15 mouse cellular contexts compared by ENCODE assay signal in genomic region chr8:127226996-127227395, GRCm38 (mm10).
DNase-seq lines count a peak whose midpoint lies in the region; ATAC-seq and TF ChIP-seq lines count a peak whose summit lies in the region.
"Had no signal": no experiment of that assay in that cellular context is flagged by ENCODE, and none has a peak within 500 bp of the region (broad histone marks: within the 10 kb centered on the region; RNA-seq: fewer than 3 reads in every experiment).

No protein-coding gene starts in this region.

- no peak overlapping the region for H3K9ac ChIP-seq in embryonic facial prominence, embryonic 14.5 days (ENCODE audit: low read depth, low read length)
- H3K9ac ChIP-seq in kidney, postnatal 0 days (ENCODE audit: low read depth, low read length), result no peak overlapping the region
- H3K9ac ChIP-seq in midbrain, embryonic 11.5 days (ENCODE audit: low read length), result no peak overlapping the region
- no peak overlapping the region for H3K9ac ChIP-seq in midbrain, embryonic 15.5 days
- H3K9ac ChIP-seq: liver, embryonic 15.5 days; neural tube, embryonic 13.5 days had no signal

- H3K27me3 ChIP-seq in embryonic facial prominence, embryonic 14.5 days (replicated peaks; ENCODE audit: control insufficient read depth, insufficient read depth, low read length), result no peaks in the 10 kb centered on the region
- H3K27me3 ChIP-seq in embryonic facial prominence, embryonic 10.5 days (replicated peaks; ENCODE audit: low read depth, poor library complexity, severe bottlenecking), result no peaks in the 10 kb centered on the region
- H3K27me3 ChIP-seq in kidney, postnatal 0 days (ENCODE audit: insufficient read depth, low read length), result no peaks in the 10 kb centered on the region
- H3K27me3 ChIP-seq in midbrain, embryonic 11.5 days (ENCODE audit: control insufficient read depth, insufficient read depth, low read length), result no peaks in the 10 kb centered on the region
- no peaks in the 10 kb centered on the region for H3K27me3 ChIP-seq in midbrain, embryonic 15.5 days (replicated peaks)
- H3K27me3 ChIP-seq: liver, embryonic 15.5 days; neural tube, embryonic 13.5 days had no signal

- no peak overlapping the region for H3K4me2 ChIP-seq in embryonic facial prominence, embryonic 14.5 days (ENCODE audit: low read depth, low read length)
- H3K4me2 ChIP-seq in kidney, postnatal 0 days (ENCODE audit: low read length), result no peak overlapping the region
- H3K4me2 ChIP-seq in midbrain, embryonic 11.5 days, result no peak overlapping the region
- H3K4me2 ChIP-seq in midbrain, embryonic 15.5 days, result no peak overlapping the region
- H3K4me2 ChIP-seq: liver, embryonic 15.5 days; neural tube, embryonic 13.5 days had no signal

- peak; percentile 40 for DNase-seq in embryonic facial prominence, embryonic 14.5 days (ENCODE audit: low spot score)
- no peak for DNase-seq in embryonic facial prominence, embryonic 10.5 days (ENCODE audit: low spot score)
- peak; percentile 47 for DNase-seq in kidney, postnatal 0 days (ENCODE audit: low spot score)
- DNase-seq in kidney, postnatal 4 days, result no peak
- DNase-seq in midbrain, embryonic 11.5 days (ENCODE audit: low spot score, missing footprints), result peak; percentile 61
- no peak for DNase-seq in adrenal gland, postnatal 14 days
- DNase-seq in ovary, adult 18-20 months (ENCODE audit: low spot score), result no peak
- DNase-seq: cerebellum, adult 2 months; gastrocnemius, postnatal 36 days; left cerebral cortex, postnatal 4 days; thymus, postnatal 14 days had no signal

- no peaks in the 10 kb centered on the region for H3K9me3 ChIP-seq in embryonic facial prominence, embryonic 14.5 days (ENCODE audit: control insufficient read depth, low read length)
- H3K9me3 ChIP-seq in embryonic facial prominence, embryonic 10.5 days, result no peaks in the 10 kb centered on the region
- no peaks in the 10 kb centered on the region for H3K9me3 ChIP-seq in kidney, postnatal 0 days (replicated peaks; ENCODE audit: low read length)
- no peaks in the 10 kb centered on the region for H3K9me3 ChIP-seq in midbrain, embryonic 11.5 days (ENCODE audit: control insufficient read depth, low read length)
- no peaks in the 10 kb centered on the region for H3K9me3 ChIP-seq in midbrain, embryonic 15.5 days
- H3K9me3 ChIP-seq: heart, embryonic 10.5 days; liver, embryonic 15.5 days; neural tube, embryonic 13.5 days had no signal

- H3K4me1 ChIP-seq in embryonic facial prominence, embryonic 14.5 days (ENCODE audit: control insufficient read depth, insufficient read depth, low read length), result peaks cover 3% of the 10 kb centered on the region
- peaks cover 20% of the 10 kb centered on the region for H3K4me1 ChIP-seq in embryonic facial prominence, embryonic 10.5 days
- peaks cover 17% of the 10 kb centered on the region for H3K4me1 ChIP-seq in kidney, postnatal 0 days (replicated peaks; ENCODE audit: insufficient read depth, low read length)
- H3K4me1 ChIP-seq in midbrain, embryonic 11.5 days (ENCODE audit: control insufficient read depth, insufficient read depth, low read length), result no peaks in the 10 kb centered on the region; the same call in 1 of the 2 replicates
- H3K4me1 ChIP-seq in midbrain, embryonic 15.5 days, result peaks cover 21% of the 10 kb centered on the region

- no peak for ATAC-seq in embryonic facial prominence, embryonic 14.5 days (ENCODE audit: low read depth)
- ATAC-seq in kidney, postnatal 0 days (replicated peaks; ENCODE audit: low FRiP score, low read depth), result no peak
- no peak for ATAC-seq in midbrain, embryonic 11.5 days (ENCODE audit: low FRiP score)
- no peak for ATAC-seq in midbrain, embryonic 15.5 days (replicated peaks)

- WGBS in embryonic facial prominence, embryonic 14.5 days, result 24% methylated on average over 1 of the region's 1 CpGs
- WGBS in embryonic facial prominence, embryonic 10.5 days, result 84% methylated on average over 1 of the region's 1 CpGs
- 28% methylated on average over 1 of the region's 1 CpGs for WGBS in kidney, postnatal 0 days
- 79% methylated on average over 1 of the region's 1 CpGs for WGBS in midbrain, embryonic 11.5 days
- 19% methylated on average over 1 of the region's 1 CpGs for WGBS in midbrain, embryonic 15.5 days

- H3K36me3 ChIP-seq in embryonic facial prominence, embryonic 14.5 days (ENCODE audit: control insufficient read depth, insufficient read depth, low read length), result no peaks in the 10 kb centered on the region
- H3K36me3 ChIP-seq in embryonic facial prominence, embryonic 10.5 days (replicated peaks), result no peaks in the 10 kb centered on the region
- H3K36me3 ChIP-seq in kidney, postnatal 0 days (ENCODE audit: insufficient read depth, low read length), result no peaks in the 10 kb centered on the region
- no peaks in the 10 kb centered on the region for H3K36me3 ChIP-seq in midbrain, embryonic 11.5 days (ENCODE audit: control insufficient read depth, insufficient read depth, low read length)
- no peaks in the 10 kb centered on the region for H3K36me3 ChIP-seq in midbrain, embryonic 15.5 days (replicated peaks)
- H3K36me3 ChIP-seq: heart, embryonic 10.5 days; liver, embryonic 15.5 days; neural tube, embryonic 13.5 days had no signal

- no peak overlapping the region for H3K27ac ChIP-seq in embryonic facial prominence, embryonic 14.5 days (replicated peaks; ENCODE audit: low read depth, low read length)
- no peak overlapping the region for H3K27ac ChIP-seq in embryonic facial prominence, embryonic 10.5 days (replicated peaks)
- H3K27ac ChIP-seq in kidney, postnatal 0 days, result no peak overlapping the region
- H3K27ac ChIP-seq in midbrain, embryonic 11.5 days (ENCODE audit: low read depth, low read length), result no peak overlapping the region
- H3K27ac ChIP-seq in midbrain, embryonic 15.5 days, result no peak overlapping the region
- H3K27ac ChIP-seq: heart, embryonic 10.5 days; liver, embryonic 15.5 days had no signal

- no peak for TF ChIP-seq CTCF in kidney, postnatal 0 days (IDR thresholded peaks at IDR 0.05; ENCODE audit: low read depth)

- no peak overlapping the region for H3K4me3 ChIP-seq in embryonic facial prominence, embryonic 14.5 days (ENCODE audit: low read depth, low read length)
- no peak overlapping the region for H3K4me3 ChIP-seq in embryonic facial prominence, embryonic 10.5 days
- H3K4me3 ChIP-seq in kidney, postnatal 0 days (replicated peaks; ENCODE audit: low read depth, low read length), result no peak overlapping the region
- no peak overlapping the region for H3K4me3 ChIP-seq in midbrain, embryonic 11.5 days (ENCODE audit: low read depth, low read length)
- H3K4me3 ChIP-seq in midbrain, embryonic 15.5 days, result no peak overlapping the region
- H3K4me3 ChIP-seq: heart, embryonic 10.5 days; liver, embryonic 15.5 days; neural tube, embryonic 13.5 days had no signal

Comparison
In these comparisons a context has a peak if more than half of its experiments do, and no peak if none do; other contexts are left out.
1. DNase-seq: peak in embryonic facial prominence, embryonic 14.5 days (single experiment), kidney, postnatal 0 days (single experiment) and midbrain, embryonic 11.5 days (single experiment); none in embryonic facial prominence, embryonic 10.5 days (single experiment), kidney, postnatal 4 days (0 of 2), adrenal gland, postnatal 14 days (single experiment) and ovary, adult 18-20 months (single experiment).